Mouse (Mus musculus): ENCODE results near the gene Gm36079. TPM values are rescaled to one million over a fixed set of nuclear protein-coding genes. Genes with fewer than 3 reads are reported as not detected.

Gm36079 gene
- not detected in 2 replicates for polyA plus RNA-seq (2015; fragmentation: Nextera tagmentation; extraction: Ambion mirVana)

DNA sequence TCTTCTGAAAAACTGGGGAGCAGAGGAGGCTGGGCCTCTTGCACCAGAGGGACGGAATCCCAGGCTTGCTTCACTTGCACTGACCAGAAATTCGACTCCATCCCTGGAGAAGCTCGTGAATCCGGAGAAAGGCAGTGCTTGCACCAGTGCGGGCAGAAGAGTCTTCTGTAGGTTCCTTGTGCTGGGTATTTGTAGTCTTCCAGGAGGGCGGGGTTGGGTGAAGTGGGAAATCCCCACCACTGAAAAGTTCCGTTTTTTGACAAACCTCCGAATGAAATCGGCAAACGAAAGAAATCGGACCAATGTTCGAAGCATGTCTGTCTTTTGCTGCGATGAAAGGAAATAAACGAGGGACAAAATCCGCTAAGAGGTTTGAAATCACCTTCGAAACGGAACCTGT, at the start of gene Gm36079:
Gm36079 (minus strand) TSS at position 101 of the 400 bp plus-strand sequence.

GRCm38 (mm10) chr13:120052085-120052484, 25.3 kb upstream of the Gm36079 start, which contains the start of gene Gm21188:
TSS of gene Gm21188 (minus strand) at chr13:120052194.

Other genes with a start within 250 kb of the Gm36079 start
- gene Zfp131, start 236.1 kb downstream of the Gm36079 start, polyA plus RNA-seq (2015; fragmentation: Nextera tagmentation; extraction: Ambion mirVana): 22.9 and 23.5 TPM in 2 replicates
- not detected in 2 replicates for gene AF067063, start 196.8 kb downstream of the Gm36079 start, polyA plus RNA-seq (2015; fragmentation: Nextera tagmentation; extraction: Ambion mirVana)
- not detected in 2 replicates for gene D13Ertd608e, start 191.0 kb downstream of the Gm36079 start, polyA plus RNA-seq (2015; fragmentation: Nextera tagmentation; extraction: Ambion mirVana)
- not detected in 2 replicates for gene Tcstv1, start 132.2 kb downstream of the Gm36079 start, polyA plus RNA-seq (2015; fragmentation: Nextera tagmentation; extraction: Ambion mirVana)
- gene Gm21761, start 97.7 kb downstream of the Gm36079 start, polyA plus RNA-seq (2015; fragmentation: Nextera tagmentation; extraction: Ambion mirVana): 0.10 and 0.38 TPM in 2 replicates
- not detected in 2 replicates for gene B020031M17Rik, start 76.2 kb downstream of the Gm36079 start, polyA plus RNA-seq (2015; fragmentation: Nextera tagmentation; extraction: Ambion mirVana)
- 2.9 and 4.1 TPM in 2 replicates for gene Gm21188, start 25.2 kb upstream of the Gm36079 start, polyA plus RNA-seq (2015; fragmentation: Nextera tagmentation; extraction: Ambion mirVana)
- not detected in 2 replicates for gene Gm20767, start 113.2 kb upstream of the Gm36079 start, polyA plus RNA-seq (2015; fragmentation: Nextera tagmentation; extraction: Ambion mirVana)
- gene Gm21818, start 145.4 kb upstream of the Gm36079 start, polyA plus RNA-seq (2015; fragmentation: Nextera tagmentation; extraction: Ambion mirVana): not detected in 2 replicates
- 0.19 TPM in 1 of 2 replicates, not detected in the other for gene Gm21762, start 188.9 kb upstream of the Gm36079 start, polyA plus RNA-seq (2015; fragmentation: Nextera tagmentation; extraction: Ambion mirVana)
- gene Gm21731, start 212.1 kb upstream of the Gm36079 start, polyA plus RNA-seq (2015; fragmentation: Nextera tagmentation; extraction: Ambion mirVana): not detected in 2 replicates
- gene AF067061, start 236.1 kb upstream of the Gm36079 start, polyA plus RNA-seq (2015; fragmentation: Nextera tagmentation; extraction: Ambion mirVana): 0.15 and 0.23 TPM in 2 replicates